Mouse (Mus musculus) stomach, postnatal 0 days (tissue): Measurements from ENCODE around the gene Hap1.

Source experiments
- CTCF ChIP-seq: IDR thresholded peaks from 2 replicates; pipeline ENCODE4 v1.5.1; 2016; ENCODE audit warnings: antibody characterized with exemption, low read depth, mild to moderate bottlenecking, moderate library complexity
- EP300 ChIP-seq: optimal IDR thresholded peaks from 2 replicates; pipeline ENCODE3; 2016; ENCODE audit warnings: antibody characterized with exemption

GRCm38 (mm10) chr11:100399320-100399719, 43.4 kb upstream of the Hap1 start:
- TF ChIP-seq CTCF (no peak), EP300 (no peak)
